Mouse (Mus musculus): Measurements from ENCODE around the gene 6330409D20Rik. TPM values are rescaled to one million over a fixed set of nuclear protein-coding genes. Genes with fewer than 3 reads are reported as not detected.

6330409D20Rik gene
- polyA plus RNA-seq, 1 experiment from 2014 or later = 0.43 TPM

DNA sequence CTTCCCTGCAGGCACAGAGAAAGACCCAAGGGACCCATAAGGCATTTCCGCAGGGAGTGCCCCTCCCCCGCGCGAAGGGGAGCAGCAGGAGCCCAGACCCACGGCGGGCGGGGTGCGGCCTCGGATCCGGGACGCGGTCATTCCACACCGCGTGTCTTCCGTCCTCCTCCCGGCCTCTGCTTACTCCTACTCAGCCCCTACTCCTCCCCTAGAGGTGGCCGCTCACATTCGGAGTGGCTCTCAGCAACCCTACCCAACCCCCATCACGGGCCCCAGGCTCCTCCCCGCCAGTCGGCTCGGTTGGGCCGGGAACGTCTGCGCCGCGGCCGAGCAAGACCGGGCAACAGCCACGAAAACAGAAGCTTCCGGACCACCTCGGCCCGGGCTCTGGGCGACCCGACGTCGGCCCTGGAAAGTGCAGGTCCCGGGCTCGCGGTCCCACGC, 28.7 kb downstream of the 6330409D20Rik start:
- H3K4me1 ChIP-seq (replicated peaks; ENCODE audit: control insufficient read depth, insufficient read depth, low read length) = peaks cover 15% of the 10 kb centered on the region

DNA sequence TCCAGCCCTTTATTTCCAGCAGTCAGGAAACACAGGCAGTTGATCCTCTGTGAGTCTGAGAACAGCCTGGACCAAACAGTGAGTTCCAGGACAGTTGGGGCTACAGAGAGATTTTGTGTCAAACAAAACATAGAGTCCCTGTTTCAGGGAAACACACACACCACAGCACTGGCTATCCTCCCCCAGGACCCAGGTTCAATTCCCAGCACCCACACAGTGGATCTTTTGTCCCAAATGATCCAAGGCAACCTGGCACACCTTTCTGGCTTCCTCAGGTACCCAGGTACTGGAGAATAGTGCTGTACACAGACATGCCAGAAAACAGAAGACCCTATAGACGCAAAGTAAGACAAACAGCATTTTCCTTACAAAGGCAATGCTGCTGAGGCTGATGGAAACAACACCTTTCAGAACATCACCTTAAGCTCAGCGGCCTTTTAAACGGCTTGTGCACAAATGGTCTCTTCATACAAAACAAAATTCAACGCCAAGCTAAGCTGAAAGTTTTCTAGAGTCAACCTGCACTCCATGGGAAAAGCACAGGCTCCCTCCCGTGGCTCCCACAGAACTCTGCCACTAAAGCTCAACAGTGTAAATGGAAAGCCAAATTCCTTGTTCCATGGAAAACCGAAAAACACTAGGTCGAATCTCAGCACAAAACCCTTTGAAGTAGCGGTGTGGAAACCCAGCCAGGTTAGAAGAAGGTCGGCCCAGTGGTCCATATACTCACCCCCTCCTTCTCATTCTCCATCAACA, 29.3 kb downstream of the 6330409D20Rik start:
- H3K27ac ChIP-seq (ENCODE audit: low read length) = peak overlapping the region; percentile 78; the same call in 1 of the 2 replicates
- ATAC-seq (ENCODE audit: low read depth) = no peak
- peak overlapping the region; percentile 88 for H3K9ac ChIP-seq (ENCODE audit: low read length)
- peaks cover 15% of the 10 kb centered on the region for H3K4me1 ChIP-seq (replicated peaks; ENCODE audit: control insufficient read depth, insufficient read depth, low read length)
- H3K27me3 ChIP-seq (ENCODE audit: control insufficient read depth, insufficient read depth, low read depth, low read length) = no peaks in the 10 kb centered on the region
- H3K9me3 ChIP-seq (ENCODE audit: control insufficient read depth, low read length) = no peaks in the 10 kb centered on the region
- peak overlapping the region; percentile 82 for H3K4me2 ChIP-seq (ENCODE audit: low read depth, low read length)
- H3K36me3 ChIP-seq (ENCODE audit: control insufficient read depth, insufficient read depth, low read length) = peaks cover 33% of the 10 kb centered on the region
- 23% methylated on average over 9 of the region's 9 CpGs for WGBS
- peak overlapping the region; percentile 70 for H3K4me3 ChIP-seq (ENCODE audit: low read length)

More for the DNA sequence above, 28.7 kb downstream of the 6330409D20Rik start:
- Histone ChIP-seq H3K4me3 (ENCODE audit: low read length) (peak overlapping the region; percentile 70), H3K9ac (ENCODE audit: low read length) (peak overlapping the region; percentile 88), H3K27me3 (ENCODE audit: control insufficient read depth, insufficient read depth, low read depth, low read length) (no peaks in the 10 kb centered on the region), H3K9me3 (ENCODE audit: control insufficient read depth, low read length) (no peaks in the 10 kb centered on the region), H3K27ac (ENCODE audit: low read length) (peak overlapping the region; percentile 78), H3K36me3 (ENCODE audit: control insufficient read depth, insufficient read depth, low read length) (peaks cover 28% of the 10 kb centered on the region), H3K4me2 (ENCODE audit: low read depth, low read length) (peak overlapping the region; percentile 82)
- ATAC-seq (ENCODE audit: low read depth) = peak; percentile 41
- 0% methylated on average over 41 of the region's 41 CpGs for WGBS

DNA sequence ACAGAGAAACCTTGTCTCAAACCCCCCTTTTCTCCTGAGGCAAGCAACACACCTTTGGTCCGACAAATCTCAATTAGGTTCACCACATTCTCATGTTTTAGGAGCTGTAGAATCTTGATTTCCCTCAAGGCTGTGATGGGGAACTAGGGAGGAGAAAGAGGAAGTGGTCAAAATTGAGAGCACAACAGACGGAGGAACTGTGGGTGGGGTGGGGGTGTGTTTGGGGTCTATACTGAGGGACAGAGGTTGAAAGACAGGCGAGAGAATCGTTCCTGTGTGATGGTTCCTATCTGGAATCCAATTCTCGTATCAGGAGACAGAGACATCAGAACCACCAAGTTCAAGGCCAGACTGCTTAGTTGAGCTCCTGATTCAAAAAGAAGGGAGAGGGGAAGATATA, 30.4 kb downstream of the 6330409D20Rik start:
- Histone ChIP-seq H3K36me3 (ENCODE audit: control insufficient read depth, insufficient read depth, low read length) (peaks cover 38% of the 10 kb centered on the region), H3K27me3 (ENCODE audit: control insufficient read depth, insufficient read depth, low read depth, low read length) (no peaks in the 10 kb centered on the region), H3K9me3 (ENCODE audit: control insufficient read depth, low read length) (no peaks in the 10 kb centered on the region), H3K4me2 (ENCODE audit: low read depth, low read length) (no peak overlapping the region), H3K4me3 (ENCODE audit: low read length) (no peak overlapping the region), H3K27ac (ENCODE audit: low read length) (no peak overlapping the region), H3K9ac (ENCODE audit: low read length) (no peak overlapping the region), H3K4me1 (replicated peaks; ENCODE audit: control insufficient read depth, insufficient read depth, low read length) (peaks cover 15% of the 10 kb centered on the region)
- WGBS = 86% methylated on average over 5 of the region's 5 CpGs
- no peak for ATAC-seq (ENCODE audit: low read depth)

- Histone ChIP-seq H3K27me3 (ENCODE audit: control insufficient read depth, insufficient read depth, low read depth, low read length) (no peaks in the 10 kb centered on the region), H3K36me3 (ENCODE audit: control insufficient read depth, insufficient read depth, low read length) (peaks cover 44% of the 10 kb centered on the region), H3K9ac (ENCODE audit: low read length) (no peak overlapping the region), H3K4me2 (ENCODE audit: low read depth, low read length) (no peak overlapping the region), H3K9me3 (ENCODE audit: control insufficient read depth, low read length) (no peaks in the 10 kb centered on the region), H3K4me3 (ENCODE audit: low read length) (no peak overlapping the region), H3K4me1 (replicated peaks; ENCODE audit: control insufficient read depth, insufficient read depth, low read length) (peaks cover 15% of the 10 kb centered on the region), H3K27ac (ENCODE audit: low read length) (no peak overlapping the region)
- no peak for ATAC-seq (ENCODE audit: low read depth)
- 88% methylated on average over 20 of the region's 20 CpGs for WGBS
Measured at GRCm38 (mm10) chr2:32709521-32710137, 31.2 kb downstream of the 6330409D20Rik start.

DNA sequence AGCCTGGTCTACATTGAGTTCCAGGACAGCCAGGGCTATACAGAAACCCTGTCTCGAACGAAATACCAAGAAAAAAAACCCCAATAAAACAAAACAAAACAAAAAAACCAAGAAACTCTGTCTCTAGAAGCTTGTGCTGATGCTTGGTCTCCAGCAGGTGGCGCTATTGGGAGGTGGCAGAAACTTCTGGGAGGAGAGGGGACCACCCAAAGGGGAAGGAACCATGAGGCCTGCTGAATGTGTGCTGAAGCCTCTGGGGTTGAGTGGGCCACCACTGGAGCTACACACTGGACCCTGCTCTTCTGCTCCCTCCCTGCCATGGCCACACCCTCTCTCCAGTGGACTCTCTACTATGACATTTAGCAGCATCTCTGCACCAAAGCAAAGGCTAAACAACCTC, 32.2 kb downstream of the 6330409D20Rik start:
- ATAC-seq (ENCODE audit: low read depth) = no peak
- Histone ChIP-seq H3K9ac (ENCODE audit: low read length) (no peak overlapping the region), H3K27me3 (ENCODE audit: control insufficient read depth, insufficient read depth, low read depth, low read length) (no peaks in the 10 kb centered on the region), H3K27ac (ENCODE audit: low read length) (no peak overlapping the region), H3K4me1 (replicated peaks; ENCODE audit: control insufficient read depth, insufficient read depth, low read length) (peaks cover 9% of the 10 kb centered on the region), H3K4me2 (ENCODE audit: low read depth, low read length) (no peak overlapping the region), H3K9me3 (ENCODE audit: control insufficient read depth, low read length) (no peaks in the 10 kb centered on the region), H3K4me3 (ENCODE audit: low read length) (no peak overlapping the region), H3K36me3 (ENCODE audit: control insufficient read depth, insufficient read depth, low read length) (peaks cover 50% of the 10 kb centered on the region)
- 30% methylated on average over 3 of the region's 3 CpGs for WGBS

DNA sequence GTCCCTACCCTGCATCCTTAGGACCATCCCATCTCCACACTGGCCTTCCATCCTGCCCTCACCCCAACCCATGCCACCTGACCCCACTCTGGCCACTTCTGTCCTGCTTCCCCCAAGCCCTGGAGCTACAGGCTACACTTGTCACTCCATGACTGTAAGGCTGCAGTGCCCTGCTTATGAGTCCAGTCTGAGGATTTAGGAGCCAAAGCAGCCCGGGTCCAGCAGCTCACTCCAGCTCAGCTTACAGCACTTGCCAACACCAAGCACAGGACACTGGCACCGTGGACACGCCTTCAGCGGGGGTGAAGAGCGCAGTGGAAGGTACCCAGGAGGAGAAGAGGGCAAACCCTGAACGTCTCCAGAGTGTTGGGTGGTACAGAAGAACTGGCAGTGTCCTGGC, 33.8 kb downstream of the 6330409D20Rik start:
- H3K27ac ChIP-seq (ENCODE audit: low read length) = no peak overlapping the region
- no peak overlapping the region for H3K4me2 ChIP-seq (ENCODE audit: low read depth, low read length)
- no peak overlapping the region for H3K4me3 ChIP-seq (ENCODE audit: low read length)
- peaks cover 7% of the 10 kb centered on the region for H3K4me1 ChIP-seq (replicated peaks; ENCODE audit: control insufficient read depth, insufficient read depth, low read length)
- H3K27me3 ChIP-seq (ENCODE audit: control insufficient read depth, insufficient read depth, low read depth, low read length) = no peaks in the 10 kb centered on the region
- no peaks in the 10 kb centered on the region for H3K9me3 ChIP-seq (ENCODE audit: control insufficient read depth, low read length)
- no peak for ATAC-seq (ENCODE audit: low read depth)
- H3K36me3 ChIP-seq (ENCODE audit: control insufficient read depth, insufficient read depth, low read length) = peaks cover 57% of the 10 kb centered on the region
- WGBS = 94% methylated on average over 6 of the region's 6 CpGs
- H3K9ac ChIP-seq (ENCODE audit: low read length) = no peak overlapping the region

GRCm38 (mm10) chr2:32705018-32705417, 35.8 kb downstream of the 6330409D20Rik start:
- Histone ChIP-seq H3K9ac (ENCODE audit: low read length) (no peak overlapping the region), H3K4me3 (ENCODE audit: low read length) (no peak overlapping the region), H3K4me2 (ENCODE audit: low read depth, low read length) (no peak overlapping the region), H3K9me3 (ENCODE audit: control insufficient read depth, low read length) (no peaks in the 10 kb centered on the region), H3K36me3 (ENCODE audit: control insufficient read depth, insufficient read depth, low read length) (peaks cover 54% of the 10 kb centered on the region), H3K27ac (ENCODE audit: low read length) (no peak overlapping the region), H3K27me3 (ENCODE audit: control insufficient read depth, insufficient read depth, low read depth, low read length) (no peaks in the 10 kb centered on the region), H3K4me1 (replicated peaks; ENCODE audit: control insufficient read depth, insufficient read depth, low read length) (no peaks in the 10 kb centered on the region)
- no peak for ATAC-seq (ENCODE audit: low read depth)
- WGBS = 87% methylated on average over 7 of the region's 7 CpGs

DNA sequence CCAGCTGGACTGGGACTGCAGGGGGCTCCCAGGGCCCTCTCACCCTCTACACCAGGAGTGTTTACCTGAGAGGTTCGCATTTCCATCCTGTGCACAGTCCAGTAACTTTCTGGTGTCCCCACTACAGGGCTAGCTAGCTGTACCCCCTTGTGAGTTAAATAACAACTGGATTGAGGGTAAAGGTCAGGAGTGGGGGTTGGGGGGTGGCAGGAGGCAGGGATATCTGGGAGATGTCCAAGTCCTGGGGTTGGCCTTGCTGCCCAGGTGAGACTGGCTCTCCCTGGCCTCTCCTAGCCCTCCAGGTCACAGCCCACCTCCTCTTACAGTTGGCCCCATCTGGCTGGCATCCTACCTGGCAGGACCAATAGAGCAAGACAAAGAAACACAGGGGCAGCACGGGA, 36.8 kb downstream of the 6330409D20Rik start, which contains the start of gene Fpgs:
Gene Fpgs, minus strand, starts transcription at position 125 of the 401 bp plus-strand sequence.
- H3K9me3 ChIP-seq (ENCODE audit: control insufficient read depth, low read length) = no peaks in the 10 kb centered on the region
- no peak within 1 kb of the TSS for H3K9ac ChIP-seq (ENCODE audit: low read length)
- no peak within 1 kb of the TSS for H3K4me2 ChIP-seq (ENCODE audit: low read depth, low read length)
- no peaks in the 10 kb centered on the region for H3K4me1 ChIP-seq (replicated peaks; ENCODE audit: control insufficient read depth, insufficient read depth, low read length)
- H3K27me3 ChIP-seq (ENCODE audit: control insufficient read depth, insufficient read depth, low read depth, low read length) = no peaks in the 10 kb centered on the region
- ATAC-seq (ENCODE audit: low read depth) = no peak
- H3K27ac ChIP-seq (ENCODE audit: low read length) = no peak within 1 kb of the TSS
- WGBS = 54% methylated on average over 2 of the region's 2 CpGs
- H3K4me3 ChIP-seq (ENCODE audit: low read length) = no peak within 1 kb of the TSS
- peaks cover 44% of the 10 kb centered on the region for H3K36me3 ChIP-seq (ENCODE audit: control insufficient read depth, insufficient read depth, low read length)

GRCm38 (mm10) chr2:32703046-32703445, 37.8 kb downstream of the 6330409D20Rik start:
- H3K27me3 ChIP-seq (ENCODE audit: control insufficient read depth, insufficient read depth, low read depth, low read length) = no peaks in the 10 kb centered on the region
- no peak overlapping the region for H3K9ac ChIP-seq (ENCODE audit: low read length)
- H3K4me2 ChIP-seq (ENCODE audit: low read depth, low read length) = no peak overlapping the region
- H3K9me3 ChIP-seq (ENCODE audit: control insufficient read depth, low read length) = no peaks in the 10 kb centered on the region
- H3K4me1 ChIP-seq (replicated peaks; ENCODE audit: control insufficient read depth, insufficient read depth, low read length) = no peaks in the 10 kb centered on the region
- no peak overlapping the region for H3K27ac ChIP-seq (ENCODE audit: low read length)
- ATAC-seq (ENCODE audit: low read depth) = no peak
- H3K36me3 ChIP-seq (ENCODE audit: control insufficient read depth, insufficient read depth, low read length) = peaks cover 36% of the 10 kb centered on the region
- no peak overlapping the region for H3K4me3 ChIP-seq (ENCODE audit: low read length)
- 93% methylated on average over 8 of the region's 8 CpGs for WGBS

Data from lung, embryonic 16.5 days (tissue).